Mouse (Mus musculus) heart, postnatal 0 days (tissue): ENCODE measurements around the gene Dhdds. TPM values are rescaled to one million over a fixed set of nuclear protein-coding genes. Genes with fewer than 3 reads are reported as not detected.

ENCODE experiments used
- ATAC-seq: fragments of 200-750 bp; cut with Nextera tagmentation; 2 replicates; pipeline ENCODE4 v1.8.0; 2017; ENCODE audit warnings: low read depth, moderate number of reproducible peaks, moderate library complexity; ENCODE audit not compliant: insufficient read depth
- DNase-seq: peaks from one replicate; pipeline ENCODE4 v3.0.0-alpha.2; 2016; ENCODE audit warnings: low spot score
- H3K27ac ChIP-seq: fragments of 300-500 bp; sonication (generic); 2 replicates; pipeline ENCODE4 v1.5.1; 2014; ENCODE audit warnings: low read depth, mild to moderate bottlenecking
- H3K27me3 ChIP-seq: fragments of 300-500 bp; sonication (generic); 2 replicates; pipeline ENCODE4 v1.6.1; 2014; ENCODE audit warnings: low read length, mixed read lengths; ENCODE audit not compliant: control insufficient read depth, insufficient read depth
- H3K36me3 ChIP-seq: fragments of 300-500 bp; sonication (generic); replicated peaks from 2 replicates; pipeline ENCODE4 v1.6.1; 2014; ENCODE audit warnings: low read length, mixed read lengths; ENCODE audit not compliant: control insufficient read depth, insufficient read depth
- H3K4me1 ChIP-seq: fragments of 300-500 bp; sonication (generic); 2 replicates; pipeline ENCODE4 v1.6.1; 2014; ENCODE audit warnings: antibody characterized with exemption; ENCODE audit not compliant: control insufficient read depth, insufficient read depth
- H3K4me2 ChIP-seq: fragments of 300-500 bp; sonication (generic); 2 replicates; pipeline ENCODE4 v1.6.1; 2014; ENCODE audit warnings: low read depth, mild to moderate bottlenecking, low read length, moderate library complexity
- H3K4me3 ChIP-seq: fragments of 300-500 bp; sonication (generic); 2 replicates; pipeline ENCODE4 v1.5.1; 2014; ENCODE audit warnings: low read depth, low read length
- H3K9ac ChIP-seq: fragments of 300-500 bp; sonication (generic); replicated peaks from 2 replicates; pipeline ENCODE4 v1.6.1; 2014; ENCODE audit warnings: low read depth, low read length, mixed read lengths
- H3K9me3 ChIP-seq: fragments of 300-500 bp; sonication (generic); replicated peaks from 2 replicates; pipeline ENCODE4 v1.6.1; 2016; ENCODE audit warnings: low read length; ENCODE audit not compliant: control insufficient read depth
- CTCF ChIP-seq: IDR thresholded peaks from 2 replicates; pipeline ENCODE4 v1.5.1; 2016; ENCODE audit warnings: antibody characterized with exemption, control low read depth, low read depth
- EP300 ChIP-seq: IDR thresholded peaks from 2 replicates; pipeline ENCODE4 v1.6.1; 2016; ENCODE audit warnings: antibody characterized with exemption, low read depth
- WGBS: fragments of 180-500 bp; shearing (Covaris S2); extraction: QIAGEN DNeasy Blood & Tissue Kit; methylation state at CpG from one replicate; pipeline ENCODE4 v1.1.7; 2014; 5-methylcytosine and 5-hydroxymethylcytosine counted together
- polyA plus RNA-seq: library from polyadenylated mRNA; unstranded; fragments of >200 nt; fragmentation: Nextera tagmentation; extraction: Ambion mirVana; gene quantifications from 2 replicates; pipeline ENCODE4 v1.2.1, GENCODE M21; 2015
- total RNA-seq: library from RNA; depleted of rRNA; stranded (reverse); fragments of >200 nt; gene quantifications from 2 replicates; pipeline ENCODE4 v1.2.3, GENCODE M21; 2014; ENCODE audit warnings: low replicate concordance

The Dhdds gene
- total and polyA plus RNA-seq, 2 experiments from 2014 or later, result 25.8 to 38.4 TPM

GRCm38 (mm10) chr4:134011450-134012414 lies 11.0 kb upstream of the Dhdds start:
- no peak for ATAC-seq
- Histone ChIP-seq H3K4me1 (peaks cover 14% of the 10 kb centered on the region), H3K27me3 (peaks cover 13% of the 10 kb centered on the region), H3K27ac (no peak overlapping the region), H3K4me3 (no peak overlapping the region), H3K9ac (no peak overlapping the region), H3K4me2 (no peak overlapping the region), H3K36me3 (no peaks in the 10 kb centered on the region), H3K9me3 (no peaks in the 10 kb centered on the region)
- 14% methylated on average over 16 of the region's 16 CpGs for WGBS
- TF ChIP-seq CTCF, result no peak
- DNase-seq, result no peak

GRCm38 (mm10) chr4:134009709-134010108 lies 9.0 kb upstream of the Dhdds start:
- no peak overlapping the region for H3K4me3 ChIP-seq
- H3K27me3 ChIP-seq, result no peaks in the 10 kb centered on the region; the same call in 1 of the 2 replicates
- H3K9ac ChIP-seq, result no peak overlapping the region
- 73% methylated on average over 6 of the region's 6 CpGs for WGBS
- ATAC-seq, result no peak
- no peaks in the 10 kb centered on the region for H3K36me3 ChIP-seq
- H3K4me1 ChIP-seq, result peaks cover 14% of the 10 kb centered on the region
- no peak overlapping the region for H3K4me2 ChIP-seq
- H3K9me3 ChIP-seq, result no peaks in the 10 kb centered on the region
- DNase-seq, result no peak
- H3K27ac ChIP-seq, result no peak overlapping the region
- TF ChIP-seq CTCF (no peak), EP300 (no peak)

- H3K27ac ChIP-seq, result no peak overlapping the region
- H3K4me1 ChIP-seq, result peaks cover 5% of the 10 kb centered on the region; the same call in 1 of the 2 replicates
- H3K9me3 ChIP-seq, result no peaks in the 10 kb centered on the region
- no peak for ATAC-seq
- H3K4me2 ChIP-seq, result no peak overlapping the region
- H3K9ac ChIP-seq, result no peak overlapping the region
- no peak for DNase-seq
- no peaks in the 10 kb centered on the region for H3K27me3 ChIP-seq
- TF ChIP-seq EP300 (no peak), CTCF (no peak)
- WGBS, result 92% methylated on average over 3 of the region's 3 CpGs
- H3K4me3 ChIP-seq, result no peak overlapping the region
- H3K36me3 ChIP-seq, result no peaks in the 10 kb centered on the region
These were observed 6.1 kb upstream of the Dhdds start for GRCm38 (mm10) chr4:134006845-134007244.

- no peak for DNase-seq
- H3K27me3 ChIP-seq, result no peaks in the 10 kb centered on the region
- H3K4me3 ChIP-seq, result no peak overlapping the region
- H3K9me3 ChIP-seq, result no peaks in the 10 kb centered on the region
- no peaks in the 10 kb centered on the region for H3K36me3 ChIP-seq
- H3K27ac ChIP-seq, result no peak overlapping the region
- TF ChIP-seq CTCF (no peak), EP300 (no peak)
- 49% methylated on average over 12 of the region's 12 CpGs for WGBS
- H3K9ac ChIP-seq, result no peak overlapping the region
- no peak for ATAC-seq
- H3K4me2 ChIP-seq, result no peak overlapping the region
- H3K4me1 ChIP-seq, result no peaks in the 10 kb centered on the region
These were observed 5.1 kb upstream of the Dhdds start for GRCm38 (mm10) chr4:134005581-134006358.

- Histone ChIP-seq H3K9ac (no peak overlapping the region), H3K9me3 (no peaks in the 10 kb centered on the region), H3K36me3 (0 out of 2 replicates have a peak, but pooled peaks cover 2% of the 10 kb centered on the region), H3K4me3 (no peak overlapping the region), H3K4me1 (peaks cover 8% of the 10 kb centered on the region), H3K4me2 (no peak overlapping the region), H3K27me3 (no peaks in the 10 kb centered on the region), H3K27ac (no peak overlapping the region)
- ATAC-seq (no peak), DNase-seq (no peak)
- WGBS, result 68% methylated on average over 5 of the region's 5 CpGs
- TF ChIP-seq EP300, result no peak
- TF ChIP-seq CTCF, result no peak
These were observed 2.2 kb upstream of the Dhdds start for GRCm38 (mm10) chr4:134002903-134003302.
